Mouse (Mus musculus): ENCODE measurements around the gene Mmrn2. TPM values are rescaled to one million over a fixed set of nuclear protein-coding genes. Genes with fewer than 3 reads are reported as not detected.

Mmrn2 gene
- polyA plus RNA-seq, 1 experiment from 2014 or later, result 7.4 TPM

- no peaks in the 10 kb centered on the region for H3K36me3 ChIP-seq
- H3K9me3 ChIP-seq, result no peaks in the 10 kb centered on the region
- WGBS, result 80% methylated on average over 4 of the region's 4 CpGs
- no peak overlapping the region for H3K27ac ChIP-seq
- H3K9ac ChIP-seq, result no peak overlapping the region
- H3K4me2 ChIP-seq, result no peak overlapping the region
- peaks cover 25% of the 10 kb centered on the region for H3K4me1 ChIP-seq
- H3K4me3 ChIP-seq, result no peak overlapping the region
- no peaks in the 10 kb centered on the region for H3K27me3 ChIP-seq
- no peak for ATAC-seq (ENCODE audit: insufficient number of reproducible peaks, insufficient read depth, low FRiP score, low TSS enrichment, low read depth)
Observed at GRCm38 (mm10) chr14:34377121-34377520, 1.9 kb downstream of the Mmrn2 start.

GRCm38 (mm10) chr14:34378560-34379331, 3.5 kb downstream of the Mmrn2 start:
- Histone ChIP-seq H3K4me2 (no peak overlapping the region; the same call in 1 of the 2 replicates), H3K9me3 (no peaks in the 10 kb centered on the region), H3K4me3 (no peak overlapping the region), H3K36me3 (no peaks in the 10 kb centered on the region), H3K9ac (no peak overlapping the region), H3K4me1 (peaks cover 25% of the 10 kb centered on the region), H3K27me3 (no peaks in the 10 kb centered on the region), H3K27ac (peak overlapping the region; percentile 72)
- WGBS, result 20% methylated on average over 11 of the region's 11 CpGs
- peak; percentile 50; the same call in 1 of the 2 replicates for ATAC-seq (ENCODE audit: insufficient number of reproducible peaks, insufficient read depth, low FRiP score, low TSS enrichment, low read depth)

GRCm38 (mm10) chr14:34382921-34383704, 7.8 kb downstream of the Mmrn2 start:
- no peak overlapping the region for H3K27ac ChIP-seq
- H3K36me3 ChIP-seq, result no peaks in the 10 kb centered on the region
- no peak for ATAC-seq (ENCODE audit: insufficient number of reproducible peaks, insufficient read depth, low FRiP score, low TSS enrichment, low read depth)
- no peaks in the 10 kb centered on the region for H3K27me3 ChIP-seq
- peaks cover 12% of the 10 kb centered on the region for H3K4me1 ChIP-seq
- no peak overlapping the region for H3K4me2 ChIP-seq
- no peak overlapping the region for H3K9ac ChIP-seq
- H3K9me3 ChIP-seq, result no peaks in the 10 kb centered on the region
- WGBS, result 92% methylated on average over 9 of the region's 9 CpGs
- no peak overlapping the region for H3K4me3 ChIP-seq

- Histone ChIP-seq H3K4me2 (no peak overlapping the region), H3K36me3 (peaks cover 7% of the 10 kb centered on the region), H3K27ac (no peak overlapping the region), H3K4me1 (no peaks in the 10 kb centered on the region), H3K4me3 (no peak overlapping the region), H3K27me3 (no peaks in the 10 kb centered on the region), H3K9me3 (no peaks in the 10 kb centered on the region), H3K9ac (no peak overlapping the region)
- no peak for ATAC-seq (ENCODE audit: insufficient number of reproducible peaks, insufficient read depth, low FRiP score, low TSS enrichment, low read depth)
- 59% methylated on average over 4 of the region's 4 CpGs for WGBS
Observed at GRCm38 (mm10) chr14:34393295-34393694, 18.0 kb downstream of the Mmrn2 start.

- no peaks in the 10 kb centered on the region for H3K27me3 ChIP-seq
- no peak for ATAC-seq (ENCODE audit: insufficient number of reproducible peaks, insufficient read depth, low FRiP score, low TSS enrichment, low read depth)
- no peak overlapping the region for H3K4me2 ChIP-seq
- no peak overlapping the region for H3K4me3 ChIP-seq
- H3K27ac ChIP-seq, result no peak overlapping the region
- no peaks in the 10 kb centered on the region for H3K4me1 ChIP-seq
- 91% methylated on average over 5 of the region's 5 CpGs for WGBS
- no peaks in the 10 kb centered on the region for H3K9me3 ChIP-seq
- H3K36me3 ChIP-seq, result peaks cover 47% of the 10 kb centered on the region
- H3K9ac ChIP-seq, result no peak overlapping the region
Observed at GRCm38 (mm10) chr14:34397871-34398270, 22.6 kb downstream of the Mmrn2 start.

GRCm38 (mm10) chr14:34398901-34399300, 23.6 kb downstream of the Mmrn2 start:
- Histone ChIP-seq H3K36me3 (peaks cover 52% of the 10 kb centered on the region), H3K9me3 (no peaks in the 10 kb centered on the region), H3K27me3 (no peaks in the 10 kb centered on the region)

GRCm38 (mm10) chr14:34399301-34399700, 24.0 kb downstream of the Mmrn2 start:
- Histone ChIP-seq H3K4me2 (no peak overlapping the region), H3K27ac (no peak overlapping the region), H3K4me3 (no peak overlapping the region), H3K9ac (no peak overlapping the region), H3K4me1 (no peaks in the 10 kb centered on the region), H3K9me3 (no peaks in the 10 kb centered on the region), H3K36me3 (peaks cover 54% of the 10 kb centered on the region), H3K27me3 (no peaks in the 10 kb centered on the region)
- WGBS, result 93% methylated on average over 6 of the region's 6 CpGs
- ATAC-seq (ENCODE audit: insufficient number of reproducible peaks, insufficient read depth, low FRiP score, low TSS enrichment, low read depth), result no peak

More at GRCm38 (mm10) chr14:34398901-34399300, 23.6 kb downstream of the Mmrn2 start:
- Histone ChIP-seq H3K9ac (no peak overlapping the region), H3K4me3 (no peak overlapping the region), H3K27ac (no peak overlapping the region), H3K4me1 (no peaks in the 10 kb centered on the region), H3K4me2 (no peak overlapping the region)
- WGBS, result 92% methylated on average over 21 of the region's 21 CpGs
- no peak for ATAC-seq (ENCODE audit: insufficient number of reproducible peaks, insufficient read depth, low FRiP score, low TSS enrichment, low read depth)

- 91% methylated on average over 3 of the region's 3 CpGs for WGBS
- Histone ChIP-seq H3K9me3 (no peaks in the 10 kb centered on the region), H3K4me3 (no peak overlapping the region), H3K36me3 (peaks cover 61% of the 10 kb centered on the region), H3K4me1 (no peaks in the 10 kb centered on the region), H3K4me2 (no peak overlapping the region), H3K27ac (no peak overlapping the region), H3K27me3 (no peaks in the 10 kb centered on the region), H3K9ac (no peak overlapping the region)
- no peak for ATAC-seq (ENCODE audit: insufficient number of reproducible peaks, insufficient read depth, low FRiP score, low TSS enrichment, low read depth)
Observed at GRCm38 (mm10) chr14:34400021-34400420, 24.8 kb downstream of the Mmrn2 start.

- no peaks in the 10 kb centered on the region for H3K4me1 ChIP-seq
- H3K27me3 ChIP-seq, result no peaks in the 10 kb centered on the region
- no peak overlapping the region for H3K27ac ChIP-seq
- peaks cover 69% of the 10 kb centered on the region for H3K36me3 ChIP-seq
- 52% methylated on average over 6 of the region's 6 CpGs for WGBS
- no peak for ATAC-seq (ENCODE audit: insufficient number of reproducible peaks, insufficient read depth, low FRiP score, low TSS enrichment, low read depth)
- H3K4me3 ChIP-seq, result no peak overlapping the region
- no peaks in the 10 kb centered on the region for H3K9me3 ChIP-seq
- H3K4me2 ChIP-seq, result no peak overlapping the region
- H3K9ac ChIP-seq, result no peak overlapping the region
Observed at GRCm38 (mm10) chr14:34401135-34401534, 25.9 kb downstream of the Mmrn2 start.

GRCm38 (mm10) chr14:34402871-34403270, 27.6 kb downstream of the Mmrn2 start:
- ATAC-seq (ENCODE audit: insufficient number of reproducible peaks, insufficient read depth, low FRiP score, low TSS enrichment, low read depth), result no peak
- Histone ChIP-seq H3K36me3 (peaks cover 80% of the 10 kb centered on the region), H3K4me2 (no peak overlapping the region), H3K9me3 (no peaks in the 10 kb centered on the region), H3K9ac (no peak overlapping the region), H3K27ac (no peak overlapping the region), H3K27me3 (no peaks in the 10 kb centered on the region), H3K4me3 (no peak overlapping the region), H3K4me1 (no peaks in the 10 kb centered on the region)
- WGBS, result 90% methylated on average over 8 of the region's 8 CpGs

- ATAC-seq (ENCODE audit: insufficient number of reproducible peaks, insufficient read depth, low FRiP score, low TSS enrichment, low read depth), result no peak
- H3K36me3 ChIP-seq, result peaks cover 78% of the 10 kb centered on the region
Observed at GRCm38 (mm10) chr14:34403424-34403823, 28.2 kb downstream of the Mmrn2 start.

GRCm38 (mm10) chr14:34410716-34411115, 35.5 kb downstream of the Mmrn2 start:
- 97% methylated on average over 6 of the region's 6 CpGs for WGBS
- Histone ChIP-seq H3K9ac (no peak overlapping the region), H3K9me3 (no peaks in the 10 kb centered on the region), H3K4me1 (no peaks in the 10 kb centered on the region; the same call in 1 of the 2 replicates), H3K27me3 (no peaks in the 10 kb centered on the region), H3K4me3 (no peak overlapping the region), H3K4me2 (no peak overlapping the region), H3K27ac (no peak overlapping the region), H3K36me3 (peaks cover 76% of the 10 kb centered on the region)
- no peak for ATAC-seq (ENCODE audit: insufficient number of reproducible peaks, insufficient read depth, low FRiP score, low TSS enrichment, low read depth)

More at GRCm38 (mm10) chr14:34403424-34403823, 28.2 kb downstream of the Mmrn2 start:
- Histone ChIP-seq H3K9ac (no peak overlapping the region), H3K27ac (no peak overlapping the region), H3K27me3 (no peaks in the 10 kb centered on the region), H3K9me3 (no peaks in the 10 kb centered on the region), H3K4me1 (no peaks in the 10 kb centered on the region), H3K4me3 (no peak overlapping the region), H3K4me2 (no peak overlapping the region)
- WGBS, result 88% methylated on average over 7 of the region's 7 CpGs
